Mouse (Mus musculus): ENCODE results near the gene Hist1h2af. TPM values are rescaled to one million over a fixed set of nuclear protein-coding genes. Genes with fewer than 3 reads are reported as not detected.
"Not testable (repeated sequence)": the region's sequence is repeated elsewhere in the genome, so short reads cannot be mapped to it uniquely, and the experiment has no call there.

The Hist1h2af gene
- polyA plus RNA-seq, 1 experiment from 2014 or later: 5.5 TPM

DNA sequence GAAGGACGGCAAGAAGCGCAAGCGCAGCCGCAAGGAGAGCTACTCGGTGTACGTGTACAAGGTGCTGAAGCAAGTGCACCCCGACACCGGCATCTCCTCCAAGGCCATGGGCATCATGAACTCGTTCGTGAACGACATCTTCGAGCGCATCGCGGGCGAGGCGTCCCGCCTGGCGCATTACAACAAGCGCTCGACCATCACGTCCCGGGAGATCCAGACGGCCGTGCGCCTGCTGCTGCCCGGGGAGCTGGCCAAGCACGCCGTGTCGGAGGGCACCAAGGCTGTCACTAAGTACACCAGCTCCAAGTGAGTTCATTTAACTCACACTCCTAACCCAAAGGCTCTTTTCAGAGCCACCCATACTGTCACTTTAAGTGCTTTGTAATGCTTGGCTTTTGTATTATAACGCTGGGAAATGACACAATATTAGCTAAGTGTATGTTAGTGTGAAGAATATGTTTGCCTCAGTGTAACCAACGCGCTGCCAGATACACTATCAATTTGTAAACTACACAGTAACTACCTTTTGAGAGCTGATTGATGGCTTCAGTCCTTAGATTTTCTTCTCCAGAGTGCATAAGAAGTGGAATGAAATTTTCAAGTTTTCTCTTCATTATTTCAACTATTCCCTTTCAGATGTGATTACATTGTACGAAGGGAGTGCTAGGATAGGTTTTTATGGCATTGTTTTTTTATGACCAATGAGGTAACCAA lies 38.0 kb downstream of the Hist1h2af start:
- not testable (repeated sequence) for H3K9me3 ChIP-seq; H3K36me3 ChIP-seq (replicated peaks); H3K27me3 ChIP-seq (replicated peaks; ENCODE audit: low read depth, poor library complexity, severe bottlenecking)
- peak; percentile 26 for DNase-seq (ENCODE audit: low spot score)
- Histone ChIP-seq H3K4me1 (peaks cover 18% of the 10 kb centered on the region), H3K4me3 (peak overlapping the region; percentile 61), H3K27ac (replicated peaks) (peak overlapping the region; percentile 92)
- under 1% methylated on average over 20 of the region's 34 CpGs for WGBS

- Histone ChIP-seq H3K4me1 (peaks cover 26% of the 10 kb centered on the region), H3K27me3 (replicated peaks; ENCODE audit: low read depth, poor library complexity, severe bottlenecking) (no peaks in the 10 kb centered on the region), H3K9me3 (no peaks in the 10 kb centered on the region), H3K27ac (replicated peaks) (peak overlapping the region; percentile 92), H3K36me3 (replicated peaks) (no peaks in the 10 kb centered on the region), H3K4me3 (peak overlapping the region; percentile 61)
- WGBS: 47% methylated on average over 2 of the region's 2 CpGs
- no peak for DNase-seq (ENCODE audit: low spot score)
Measured at GRCm38 (mm10) chr13:23572218-23573033, 38.7 kb downstream of the Hist1h2af start.

DNA sequence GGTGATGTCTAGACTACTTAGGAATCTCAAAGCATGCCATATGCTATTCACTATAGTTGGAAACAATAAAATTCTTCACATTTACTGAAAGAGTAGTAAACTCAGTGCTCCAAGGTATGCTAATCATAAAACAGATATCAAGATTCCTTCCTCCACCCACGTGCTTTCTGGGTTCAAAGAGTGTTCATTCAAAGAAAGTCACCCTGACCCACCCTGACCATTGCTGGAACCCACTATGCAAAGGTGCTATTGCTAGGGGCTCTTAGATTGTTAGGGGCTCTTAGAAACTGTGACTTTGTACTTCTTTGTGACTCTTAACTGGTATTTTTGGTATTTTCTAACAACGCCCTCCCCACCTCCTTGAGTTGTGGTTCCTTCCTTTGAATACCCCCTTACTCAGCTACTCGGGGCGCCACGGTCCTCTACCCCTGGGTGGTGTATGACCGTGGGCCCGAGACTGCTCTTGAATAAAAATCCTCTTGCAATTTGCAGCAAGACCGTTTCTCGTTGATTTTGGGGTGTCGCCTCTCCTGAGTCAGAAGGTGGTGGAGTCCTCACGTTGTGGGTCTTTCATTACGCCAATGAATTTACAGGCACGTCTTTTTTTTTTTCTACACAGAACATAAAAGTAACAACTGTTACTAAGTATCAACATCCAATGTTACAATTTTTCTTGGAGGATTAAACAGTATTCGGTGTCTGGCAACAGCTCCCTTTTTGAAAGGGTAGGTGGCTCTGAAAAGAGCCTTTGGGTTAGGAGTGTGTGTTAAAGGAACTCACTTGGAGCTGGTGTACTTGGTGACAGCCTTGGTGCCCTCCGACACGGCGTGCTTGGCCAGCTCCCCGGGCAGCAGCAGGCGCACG lies 39.6 kb downstream of the Hist1h2af start:
- WGBS: 12% methylated on average over 20 of the region's 20 CpGs
- Histone ChIP-seq H3K27ac (replicated peaks) (peak overlapping the region; percentile 92), H3K4me3 (peak overlapping the region; percentile 61), H3K4me1 (peaks cover 26% of the 10 kb centered on the region)
- H3K9me3 ChIP-seq; H3K36me3 ChIP-seq (replicated peaks); H3K27me3 ChIP-seq (replicated peaks; ENCODE audit: low read depth, poor library complexity, severe bottlenecking): not testable (repeated sequence)
- DNase-seq (ENCODE audit: low spot score): peak; percentile 41

GRCm38 (mm10) chr13:23573898-23574524 lies 40.3 kb downstream of the Hist1h2af start, which contains the start of the genes Hist1h2bf and Hist1h2ad:
Gene Hist1h2bf (minus strand): TSS chr13:23574196.
Gene Hist1h2ad (plus strand): TSS chr13:23574381.
- peak within 1 kb of the TSS; percentile 92 for H3K27ac ChIP-seq (replicated peaks)
- peaks cover 26% of the 10 kb centered on the region for H3K4me1 ChIP-seq
- H3K4me3 ChIP-seq: peak within 1 kb of the TSS; percentile 66
- peak; percentile 89 for DNase-seq (ENCODE audit: low spot score)
- not testable (repeated sequence) for H3K27me3 ChIP-seq (replicated peaks; ENCODE audit: low read depth, poor library complexity, severe bottlenecking); H3K36me3 ChIP-seq (replicated peaks); H3K9me3 ChIP-seq
- WGBS: under 1% methylated on average over 42 of the region's 42 CpGs

GRCm38 (mm10) chr13:23574546-23575170 lies 41.0 kb downstream of the Hist1h2af start:
- peak overlapping the region; percentile 66 for H3K4me3 ChIP-seq
- not testable (repeated sequence) for DNase-seq (ENCODE audit: low spot score); H3K9me3 ChIP-seq; H3K27me3 ChIP-seq (replicated peaks; ENCODE audit: low read depth, poor library complexity, severe bottlenecking); H3K36me3 ChIP-seq (replicated peaks)
- H3K4me1 ChIP-seq: peaks cover 26% of the 10 kb centered on the region
- WGBS: under 1% methylated on average over 15 of the region's 39 CpGs
- H3K27ac ChIP-seq (replicated peaks): peak overlapping the region; percentile 92

GRCm38 (mm10) chr13:23575271-23575851 lies 41.7 kb downstream of the Hist1h2af start, which contains the start of gene Hist1h3d:
Gene Hist1h3d (plus strand): TSS chr13:23575763.
- Histone ChIP-seq H3K9me3 (no peaks in the 10 kb centered on the region), H3K4me1 (peaks cover 26% of the 10 kb centered on the region), H3K4me3 (peak within 1 kb of the TSS; percentile 66), H3K27ac (replicated peaks) (peak within 1 kb of the TSS; percentile 94), H3K36me3 (replicated peaks) (no peaks in the 10 kb centered on the region), H3K27me3 (replicated peaks; ENCODE audit: low read depth, poor library complexity, severe bottlenecking) (no peaks in the 10 kb centered on the region)
- under 1% methylated on average over 18 of the region's 18 CpGs for whole genome bisulfite sequencing
- DNase-seq (ENCODE audit: low spot score): peak; percentile 66

GRCm38 (mm10) chr13:23575864-23576313 lies 42.2 kb downstream of the Hist1h2af start:
- Histone ChIP-seq H3K4me1 (peaks cover 29% of the 10 kb centered on the region), H3K27ac (replicated peaks) (peak overlapping the region; percentile 94), H3K4me3 (peak overlapping the region; percentile 66)
- WGBS: under 1% methylated on average over 17 of the region's 40 CpGs
- not testable (repeated sequence) for H3K27me3 ChIP-seq (replicated peaks; ENCODE audit: low read depth, poor library complexity, severe bottlenecking); H3K9me3 ChIP-seq; H3K36me3 ChIP-seq (replicated peaks)
- DNase-seq (ENCODE audit: low spot score): peak; percentile 49

- Histone ChIP-seq H3K36me3 (replicated peaks) (no peaks in the 10 kb centered on the region), H3K27ac (replicated peaks) (peak overlapping the region; percentile 94), H3K9me3 (no peaks in the 10 kb centered on the region), H3K4me3 (peak overlapping the region; percentile 66), H3K27me3 (replicated peaks; ENCODE audit: low read depth, poor library complexity, severe bottlenecking) (no peaks in the 10 kb centered on the region), H3K4me1 (peaks cover 31% of the 10 kb centered on the region)
- 4% methylated on average over 7 of the region's 7 CpGs for WGBS
- peak; percentile 59 for DNase-seq (ENCODE audit: low spot score)
Measured at GRCm38 (mm10) chr13:23576351-23576881, 42.7 kb downstream of the Hist1h2af start.

- WGBS: 48% methylated on average over 6 of the region's 6 CpGs
- Histone ChIP-seq H3K4me3 (peak overlapping the region; percentile 66), H3K27me3 (replicated peaks; ENCODE audit: low read depth, poor library complexity, severe bottlenecking) (no peaks in the 10 kb centered on the region), H3K36me3 (replicated peaks) (no peaks in the 10 kb centered on the region), H3K9me3 (no peaks in the 10 kb centered on the region), H3K4me1 (peaks cover 31% of the 10 kb centered on the region), H3K27ac (replicated peaks) (peak overlapping the region; percentile 94)
- peak; percentile 31 for DNase-seq (ENCODE audit: low spot score)
Measured at GRCm38 (mm10) chr13:23576906-23577639, 43.4 kb downstream of the Hist1h2af start.

DNA sequence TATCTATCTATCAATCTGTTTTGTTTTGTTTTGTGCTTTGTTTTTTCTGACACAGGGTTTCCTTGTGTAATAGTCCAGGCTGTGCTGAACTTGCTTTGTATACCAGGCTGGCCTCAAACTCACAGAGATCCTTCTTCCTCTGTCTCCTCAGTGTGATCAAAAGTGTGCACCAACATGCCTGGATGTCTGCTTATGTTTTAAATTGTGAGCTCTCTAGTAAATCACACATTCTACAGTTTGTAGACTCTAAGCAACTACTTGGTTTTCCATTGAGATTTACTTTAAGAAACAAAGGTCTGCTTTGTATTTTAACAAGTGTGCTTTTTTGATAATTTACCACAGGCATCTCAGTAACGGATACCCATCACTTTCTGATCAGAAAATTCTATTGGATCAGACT lies 44.1 kb downstream of the Hist1h2af start:
- 85% methylated on average over 1 of the region's 1 CpGs for WGBS
- Histone ChIP-seq H3K27ac (replicated peaks) (peak overlapping the region; percentile 94), H3K4me1 (peaks cover 29% of the 10 kb centered on the region)

More for the DNA sequence above, 44.1 kb downstream of the Hist1h2af start:
- peak overlapping the region; percentile 66; the same call in 1 of the 2 replicates for H3K4me3 ChIP-seq
- H3K9me3 ChIP-seq: no peaks in the 10 kb centered on the region
- DNase-seq (ENCODE audit: low spot score): no peak
- H3K36me3 ChIP-seq (replicated peaks): no peaks in the 10 kb centered on the region
- H3K27me3 ChIP-seq (replicated peaks; ENCODE audit: low read depth, poor library complexity, severe bottlenecking): no peaks in the 10 kb centered on the region

Measured in embryonic facial prominence, embryonic 10.5 days (tissue).